Mouse (Mus musculus): Measurements from ENCODE around the gene Kmt2c. TPM values are rescaled to one million over a fixed set of nuclear protein-coding genes. Genes with fewer than 3 reads are reported as not detected.

The Kmt2c gene
- total and polyA plus RNA-seq, 3 experiments: 23.8 to 34.0 (median 26.2) TPM

- TF ChIP-seq GATA1 (IDR thresholded peaks at IDR 0.05; ENCODE audit: low read depth, low read length) (no peak), MEF2A (IDR thresholded peaks at IDR 0.05; ENCODE audit: extremely low read depth, insufficient replicate concordance, low read depth, low read length, poor library complexity, severe bottlenecking) (no peak), USF2 (IDR thresholded peaks at IDR 0.05; ENCODE audit: borderline replicate concordance in 1 of 2, insufficient read depth in 1 of 2, low read depth in 1 of 2, low read length in 2 of 2) (no peak), ZC3H11A (IDR thresholded peaks at IDR 0.05; ENCODE audit: low read depth, low read length) (no peak), TAL1 (IDR thresholded peaks at IDR 0.05; ENCODE audit: low read length) (no peak), TBP (IDR thresholded peaks at IDR 0.05; ENCODE audit: low read depth, low read length) (peak; percentile 59; the same call in 1 of the 2 replicates), MYB (IDR thresholded peaks at IDR 0.05; ENCODE audit: low read depth, low read length) (no peak), NELFE (IDR thresholded peaks at IDR 0.05; ENCODE audit: low read depth, low read length) (no peak), TCF12 (IDR thresholded peaks at IDR 0.05; ENCODE audit: low read depth, low read length) (no peak), MAX (IDR thresholded peaks at IDR 0.05; ENCODE audit: low read length) (peak; percentile 39; the same call in 1 of the 2 replicates), ZNF384 (IDR thresholded peaks at IDR 0.05; ENCODE audit: low read depth, low read length) (no peak), MAFK (IDR thresholded peaks at IDR 0.05; ENCODE audit: borderline replicate concordance, low read depth, low read length) (no peak), E2F4 (IDR thresholded peaks at IDR 0.05; ENCODE audit: borderline replicate concordance, low read depth, low read length) (no peak), CHD1 (IDR thresholded peaks at IDR 0.05; ENCODE audit: low read depth, low read length) (peak; percentile 72; the same call in 1 of the 2 replicates)
Measured at GRCm38 (mm10) chr5:25497369-25497719, 1.2 kb downstream of the Kmt2c start (continued).

- Histone ChIP-seq H3K4me3 (ENCODE audit: control insufficient read depth in 1 of 2, insufficient read depth in 1 of 2, low read depth in 2 of 2, low read length in 2 of 2) (peak overlapping the region; percentile 92 to 97), H3K9ac (ENCODE audit: control insufficient read depth, low read depth, low read length, poor library complexity, severe bottlenecking) (peak overlapping the region; percentile 100), H3K27ac (ENCODE audit: control insufficient read depth, low read depth, low read length) (peak overlapping the region; percentile 7; the same call in 1 of the 2 replicates), H3K9me3 (replicated peaks; ENCODE audit: insufficient read depth, low read length) (no peaks in the 10 kb centered on the region), H3K4me1 (ENCODE audit: control insufficient read depth in 1 of 2, insufficient read depth in 2 of 2, low read length in 2 of 2) (peaks cover 16 to 30% of the 10 kb centered on the region in 2 experiments), H3K79me2 (ENCODE audit: control insufficient read depth, insufficient read depth, low read length, poor library complexity) (peaks cover 68% of the 10 kb centered on the region), H3K27me3 (ENCODE audit: control insufficient read depth in 1 of 2, insufficient read depth in 2 of 2, low read length in 2 of 2) (no peaks in the 10 kb centered on the region; a peak in 1 of 4 replicates), H3K36me3 (ENCODE audit: control insufficient read depth in 1 of 2, insufficient read depth in 2 of 2, low read length in 2 of 2) (peaks cover 0 to 44% of the 10 kb centered on the region in 2 experiments; a peak in 2 of 4 replicates)
- TF ChIP-seq NRF1 (IDR thresholded peaks at IDR 0.05; ENCODE audit: insufficient read depth, low read depth, low read length, poor library complexity, severe bottlenecking) (no peak), TCF12 (IDR thresholded peaks at IDR 0.05; ENCODE audit: low read depth, low read length) (no peak), MYC (IDR thresholded peaks at IDR 0.05; ENCODE audit: low read depth, low read length) (no peak; the same call in 1 of the 2 replicates), POLR2AphosphoS5 (IDR thresholded peaks at IDR 0.05; ENCODE audit: borderline replicate concordance, low read depth, low read length) (no peak), TBP (IDR thresholded peaks at IDR 0.05; ENCODE audit: low read depth, low read length) (no peak), KAT2A (conservative IDR thresholded peaks at IDR 0.05; ENCODE audit: low read depth, low read length) (no peak), CHD1 (IDR thresholded peaks at IDR 0.05; ENCODE audit: low read depth, low read length) (0 out of 2 replicates have a peak, but pooled peaks have one; percentile 73), BHLHE40 (IDR thresholded peaks at IDR 0.05; ENCODE audit: borderline replicate concordance, low read depth, low read length) (no peak), ZKSCAN1 (IDR thresholded peaks at IDR 0.05; ENCODE audit: low read depth, low read length) (0 out of 2 replicates have a peak, but pooled peaks have one; percentile 7)
- DNase-seq (ENCODE audit: low read depth, low spot score): peak; percentile 70
Measured at GRCm38 (mm10) chr5:25496652-25497051, 1.9 kb downstream of the Kmt2c start.
